Mouse (Mus musculus): ENCODE results near the gene Arhgef17. TPM values are rescaled to one million over a fixed set of nuclear protein-coding genes. Genes with fewer than 3 reads are reported as not detected.

Arhgef17 gene
- total RNA-seq (2023), result under 1 TPM; 0.46 to 0.67 TPM

GRCm38 (mm10) chr7:100931926-100932480, at the start of gene Arhgef17:
Gene Arhgef17, minus strand, starts transcription at chr7:100932107.

GRCm38 (mm10) chr7:100974135-100974903, 42.4 kb upstream of the Arhgef17 start, which contains the start of gene P2ry6:
Gene P2ry6, minus strand, starts transcription at chr7:100974649.

GRCm38 (mm10) chr7:100862828-100863638, 68.9 kb downstream of the Arhgef17 start, which contains the start of gene Relt:
Gene Relt, minus strand, starts transcription at chr7:100863446.

Other genes starting within 250 kb of the Arhgef17 start
- gene Fam168a, start 225.5 kb downstream of the Arhgef17 start, total RNA-seq (2023), result 10 to 100 TPM; 38.8 to 52.5 TPM
- gene Relt, start 68.7 kb downstream of the Arhgef17 start, total RNA-seq (2023), result 10 to 100 TPM; 69.3 to 73.7 TPM
- gene P2ry6, start 42.5 kb upstream of the Arhgef17 start, total RNA-seq (2023), result 1 to 10 TPM; 6.0 to 7.4 TPM
- gene P2ry2, start 80.8 kb upstream of the Arhgef17 start, total RNA-seq (2023), result 10 to 100 TPM; 10.8 to 17.5 TPM
- gene Fchsd2, start 160.8 kb upstream of the Arhgef17 start, total RNA-seq (2023), result 10 to 100 TPM; 18.6 to 21.0 TPM

All from neutrophil, adult 59 days (primary cell).